Mouse (Mus musculus) right cerebral cortex, adult 2 months (tissue): ENCODE results near the gene Grin2b.
"Not testable (repeated sequence)": the region's sequence is repeated elsewhere in the genome, so short reads cannot be mapped to it uniquely, and the experiment has no call there.

Source experiments
- DNase-seq, 2 experiments: peaks; one replicate each; pipeline ENCODE4 v3.0.0; 2021 to 2022; ENCODE audit warnings: low spot score in 2 of 2

The Grin2b gene

GRCm38 (mm10) chr6:135700717-135701345 is 472.5 kb downstream of the Grin2b start:
- DNase-seq, result no peak

- DNase-seq, result no peak
Measured at GRCm38 (mm10) chr6:135692533-135692932, 480.8 kb downstream of the Grin2b start.

DNA sequence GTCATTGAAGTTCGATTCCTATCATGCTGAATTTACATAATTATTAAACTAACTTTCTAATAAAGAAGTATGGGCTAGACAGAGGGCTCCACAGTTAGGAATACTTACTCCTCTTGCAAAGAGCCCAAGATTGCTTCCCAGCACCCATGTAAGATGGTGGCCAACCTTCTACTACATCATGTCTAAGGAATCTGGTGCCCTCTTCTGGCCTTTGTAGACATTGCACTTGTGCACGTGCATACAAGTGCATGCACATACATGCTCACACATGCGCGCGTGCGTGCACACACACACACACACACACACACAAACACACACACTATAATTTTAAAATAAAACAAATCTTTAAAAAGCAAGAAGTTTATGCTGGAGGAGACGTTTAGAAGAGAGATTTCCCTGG is 481.8 kb downstream of the Grin2b start:
- no peak for DNase-seq

DNA sequence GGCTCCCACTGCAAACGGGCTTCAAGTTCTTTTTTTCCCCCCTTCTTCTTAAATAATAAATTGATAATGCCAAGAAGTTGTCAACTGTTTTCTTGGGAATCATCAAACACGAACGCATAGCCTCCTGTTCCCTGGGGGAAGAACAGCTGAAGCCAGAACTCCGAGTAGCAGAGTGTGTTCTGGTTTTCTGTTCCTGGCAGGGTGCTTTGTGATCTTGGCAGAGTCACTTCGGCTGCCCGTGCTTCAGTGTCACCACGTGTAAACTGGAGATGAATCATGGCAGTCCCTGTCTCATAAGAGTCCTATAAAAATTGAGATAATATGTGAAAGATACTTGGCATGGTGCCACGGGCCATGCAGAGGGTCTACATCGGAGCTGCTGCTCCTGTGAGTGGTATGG is 485.4 kb downstream of the Grin2b start:
- no peak for DNase-seq

GRCm38 (mm10) chr6:135684206-135684605 is 489.1 kb downstream of the Grin2b start:
- no peak for DNase-seq

DNA sequence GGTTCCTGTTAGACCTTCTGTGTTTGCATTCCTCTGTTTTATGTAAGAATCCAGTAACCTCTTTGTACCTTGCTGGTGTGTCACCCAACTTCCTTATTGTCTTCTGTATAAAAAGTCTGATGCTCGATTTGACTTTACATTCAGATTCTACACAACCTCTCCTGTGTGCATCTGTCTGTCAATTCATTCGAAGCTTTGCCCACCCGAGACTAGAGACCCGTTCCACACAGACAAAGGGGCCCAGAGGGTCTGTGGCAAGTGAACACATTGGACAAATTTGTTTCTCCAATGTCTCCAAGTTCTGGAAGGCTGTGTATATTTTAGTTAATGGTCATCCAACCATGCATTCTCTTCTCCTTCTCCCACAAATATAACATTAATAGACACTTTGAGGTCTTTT is 491.9 kb downstream of the Grin2b start:
- not testable (repeated sequence) for DNase-seq

- no peak for DNase-seq
Measured at GRCm38 (mm10) chr6:135680105-135680710, 493.1 kb downstream of the Grin2b start.

- no peak for DNase-seq
Measured at GRCm38 (mm10) chr6:135674380-135674779, 498.9 kb downstream of the Grin2b start.

GRCm38 (mm10) chr6:135672003-135672402 is 501.3 kb downstream of the Grin2b start:
- DNase-seq, result no peak
